In the genomic region with DNA sequence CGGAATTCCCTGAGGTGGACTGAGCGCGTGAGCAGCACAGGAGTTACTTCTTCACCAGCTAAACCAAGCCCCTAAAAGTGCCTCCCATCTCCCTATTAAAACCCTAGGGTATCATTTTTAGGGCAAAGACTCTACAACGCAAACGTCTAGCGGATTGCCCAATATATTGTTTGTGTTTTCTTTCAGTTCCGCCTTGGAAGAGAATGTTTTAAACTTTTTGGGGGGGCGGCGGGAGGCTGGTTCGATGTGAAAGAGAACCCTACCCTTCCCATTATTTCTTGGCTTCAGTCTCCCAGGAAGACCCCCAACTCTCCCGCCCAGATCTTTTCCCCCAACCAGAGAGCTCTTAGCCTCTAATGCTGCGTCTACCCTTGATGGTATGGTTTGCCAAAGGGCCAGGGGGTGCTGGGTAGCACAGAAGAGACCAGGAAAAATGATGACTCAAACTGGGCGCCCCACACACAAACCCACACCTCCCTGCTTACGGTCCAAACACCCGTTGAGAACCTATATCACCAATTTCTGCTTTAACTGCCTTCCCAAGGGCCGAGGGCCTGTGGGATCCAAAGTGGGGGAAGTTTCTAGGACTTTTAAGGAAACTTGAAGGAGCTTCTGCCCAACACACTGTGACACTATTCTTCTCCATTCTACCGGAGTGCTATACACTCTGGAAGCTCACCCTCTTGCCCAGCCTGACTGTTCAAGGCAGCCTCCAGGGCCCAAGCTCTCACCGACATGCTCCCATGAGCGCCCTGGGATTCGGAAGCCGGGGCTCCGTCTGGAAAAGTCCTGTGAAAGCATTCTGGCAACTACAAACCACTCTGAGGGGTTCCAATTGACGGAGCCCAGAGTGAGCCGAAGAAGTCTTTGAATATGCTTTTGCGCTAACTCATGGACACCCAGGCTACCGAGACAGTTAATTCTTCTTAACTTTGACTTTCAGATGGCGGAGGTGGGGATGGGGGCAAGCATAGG, we compare ENCODE assay signal across 9 mouse cellular contexts.
DNase-seq lines count a peak whose midpoint lies in the region; ATAC-seq and TF ChIP-seq lines count a peak whose summit lies in the region.
"Had no signal": no experiment of that assay in that cellular context is flagged by ENCODE, and none has a peak within 500 bp of the region (broad histone marks: within the 10 kb centered on the region; RNA-seq: fewer than 3 reads in every experiment).

No protein-coding gene starts in this region.

- DNase-seq in kidney, adult 18-20 months: peak; percentile 25
- DNase-seq in kidney, adult 8-10 months: no peak
- peak; percentile 53 for DNase-seq in brain, embryonic 14.5 days (ENCODE audit: low read depth)
- no peak for DNase-seq in gastrocnemius, adult 8-10 months (ENCODE audit: low spot score in 2 of 2)
- DNase-seq in left cerebral cortex, adult 9 months (ENCODE audit: low spot score in 2 of 2): no peak

- no peak for TF ChIP-seq POLR2A in brain, embryonic 14.5 days (IDR thresholded peaks at IDR 0.05; ENCODE audit: borderline replicate concordance, extremely low read depth, insufficient read depth, insufficient read length, poor library complexity, severe bottlenecking)

- peak; percentile 28 for ATAC-seq in granulocyte monocyte progenitor cell, adult 5-6 weeks (replicated peaks; ENCODE audit: poor library complexity, severe bottlenecking)
- ATAC-seq in limb, embryonic 13.5 days (ENCODE audit: low FRiP score, low read depth): no peak
- no peak for ATAC-seq in neural tube, embryonic 13.5 days (ENCODE audit: low read depth)

- no peaks in the 10 kb centered on the region for H3K36me3 ChIP-seq in limb, embryonic 13.5 days
- no peaks in the 10 kb centered on the region for H3K36me3 ChIP-seq in neural tube, embryonic 13.5 days
- H3K36me3 ChIP-seq: G1E had no signal

- WGBS in limb, embryonic 13.5 days: 6% methylated on average over 27 of the region's 27 CpGs
- 6% methylated on average over 27 of the region's 27 CpGs for WGBS in neural tube, embryonic 13.5 days

- peak overlapping the region; percentile 48; the same call in 1 of the 2 replicates for H3K9ac ChIP-seq in limb, embryonic 13.5 days
- peak overlapping the region; percentile 67 for H3K9ac ChIP-seq in neural tube, embryonic 13.5 days

- peak overlapping the region; percentile 48 for H3K4me3 ChIP-seq in limb, embryonic 13.5 days
- peak overlapping the region; percentile 42 for H3K4me3 ChIP-seq in neural tube, embryonic 13.5 days

- TF ChIP-seq CTCF in brain, embryonic 14.5 days (IDR thresholded peaks at IDR 0.05; ENCODE audit: borderline replicate concordance, extremely low read depth, insufficient read depth, insufficient read length): no peak

- no peak overlapping the region for H3K27ac ChIP-seq in limb, embryonic 13.5 days
- peak overlapping the region; percentile 96 for H3K27ac ChIP-seq in neural tube, embryonic 13.5 days (replicated peaks)

- peaks cover 65% of the 10 kb centered on the region for H3K27me3 ChIP-seq in limb, embryonic 13.5 days
- no peaks in the 10 kb centered on the region for H3K27me3 ChIP-seq in neural tube, embryonic 13.5 days

- H3K4me2 ChIP-seq in limb, embryonic 13.5 days (replicated peaks): peak overlapping the region; percentile 73
- H3K4me2 ChIP-seq in neural tube, embryonic 13.5 days: peak overlapping the region; percentile 89

- H3K4me1 ChIP-seq in limb, embryonic 13.5 days: peaks cover 15% of the 10 kb centered on the region
- peaks cover 77% of the 10 kb centered on the region for H3K4me1 ChIP-seq in neural tube, embryonic 13.5 days (replicated peaks)

- no peaks in the 10 kb centered on the region for H3K9me3 ChIP-seq in limb, embryonic 13.5 days
- H3K9me3 ChIP-seq in neural tube, embryonic 13.5 days: no peaks in the 10 kb centered on the region
- H3K9me3 ChIP-seq: G1E had no signal

Comparison
In these comparisons a context has a peak if more than half of its experiments do, and no peak if none do; other contexts are left out.
1. DNase-seq: peak in kidney, adult 18-20 months (single experiment) and brain, embryonic 14.5 days (single experiment); none in kidney, adult 8-10 months (0 of 2), gastrocnemius, adult 8-10 months (0 of 2) and left cerebral cortex, adult 9 months (0 of 2).